Mouse (Mus musculus): ENCODE data around the gene Trim30c. TPM values are rescaled to one million over a fixed set of nuclear protein-coding genes. Genes with fewer than 3 reads are reported as not detected.
"Not testable (repeated sequence)": the region's sequence is repeated elsewhere in the genome, so short reads cannot be mapped to it uniquely, and the experiment has no call there.

Trim30c gene
- not detected in 2 replicates for polyA plus RNA-seq (2012; rRNA removed)

- DNase-seq (ENCODE audit: low read depth, low spot score) = no peak
- WGBS = 60% methylated on average over 1 of the region's 1 CpGs
Measured at GRCm38 (mm10) chr7:104400698-104401097, at the start of gene Trim30c. Gene Trim30c (minus strand): TSS chr7:104400837.

- no peak for DNase-seq (ENCODE audit: low read depth, low spot score)
- WGBS = 25% methylated on average over 2 of the region's 2 CpGs
Measured at GRCm38 (mm10) chr7:104445961-104446645, 45.5 kb upstream of the Trim30c start.

GRCm38 (mm10) chr7:104404460-104404950, 3.9 kb upstream of the Trim30c start:
- DNase-seq (ENCODE audit: low read depth, low spot score) = no peak
- WGBS = 93% methylated on average over 3 of the region's 3 CpGs

- DNase-seq (ENCODE audit: low read depth, low spot score) = no peak
Measured at GRCm38 (mm10) chr7:104401140-104401539, 503 bp upstream of the Trim30c start.

GRCm38 (mm10) chr7:104398492-104398891, 2.1 kb downstream of the Trim30c start:
- 67% methylated on average over 1 of the region's 1 CpGs for WGBS
- no peak for DNase-seq (ENCODE audit: low read depth, low spot score)

- no peak for DNase-seq (ENCODE audit: low read depth, low spot score)
- 61% methylated on average over 1 of the region's 1 CpGs for WGBS
Measured at GRCm38 (mm10) chr7:104369736-104370414, 30.8 kb downstream of the Trim30c start, which contains the start of gene Trim30b. Gene Trim30b (minus strand): TSS chr7:104369884.

- DNase-seq (ENCODE audit: low read depth, low spot score) = no peak
Measured at GRCm38 (mm10) chr7:104366339-104366738, 34.3 kb downstream of the Trim30c start.

GRCm38 (mm10) chr7:104353600-104353967, 47.1 kb downstream of the Trim30c start:
- DNase-seq (ENCODE audit: low read depth, low spot score) = no peak
- 67% methylated on average over 2 of the region's 2 CpGs for WGBS

- WGBS = 1% methylated on average over 14 of the region's 14 CpGs
- DNase-seq (ENCODE audit: low read depth, low spot score) = peak; percentile 78
Measured at GRCm38 (mm10) chr7:104352717-104353599, 47.7 kb downstream of the Trim30c start, which contains the start of gene Trim12c. Gene Trim12c (minus strand): TSS chr7:104353362.

GRCm38 (mm10) chr7:104348043-104348442, 52.6 kb downstream of the Trim30c start:
- 79% methylated on average over 4 of the region's 4 CpGs for WGBS
- not testable (repeated sequence) for DNase-seq (ENCODE audit: low read depth, low spot score)

GRCm38 (mm10) chr7:104340744-104341143, 59.9 kb downstream of the Trim30c start:
- not testable (repeated sequence) for DNase-seq (ENCODE audit: low read depth, low spot score)
- WGBS = 87% methylated on average over 4 of the region's 4 CpGs

- WGBS = 77% methylated on average over 3 of the region's 3 CpGs
- not testable (repeated sequence) for DNase-seq (ENCODE audit: low read depth, low spot score)
Measured at GRCm38 (mm10) chr7:104335547-104335946, 65.1 kb downstream of the Trim30c start.

Other genes starting within 250 kb of the Trim30c start
- not detected in 2 replicates for gene Olfm5, start 236.0 kb downstream of the Trim30c start, polyA plus RNA-seq (2012; rRNA removed)
- 0.02 TPM in 1 of 2 replicates, not detected in the other for gene Olfr648, start 217.4 kb downstream of the Trim30c start, polyA plus RNA-seq (2012; rRNA removed)
- gene Olfr649, start 204.9 kb downstream of the Trim30c start, polyA plus RNA-seq (2012; rRNA removed) = not detected in 2 replicates
- 0.79 and 1.1 TPM in 2 replicates for gene Trim6, start 182.0 kb downstream of the Trim30c start, polyA plus RNA-seq (2012; rRNA removed)
- gene Trim34a, start 156.4 kb downstream of the Trim30c start, polyA plus RNA-seq (2012; rRNA removed) = 3.8 and 5.5 TPM in 2 replicates
- 0.40 and 0.81 TPM in 2 replicates for gene Trim5, start 112.7 kb downstream of the Trim30c start, polyA plus RNA-seq (2012; rRNA removed)
- 5.3 and 8.3 TPM in 2 replicates for gene Trim12a, start 85.4 kb downstream of the Trim30c start, polyA plus RNA-seq (2012; rRNA removed)
- 2.5 and 3.6 TPM in 2 replicates for gene Trim34b, start 71.4 kb downstream of the Trim30c start, polyA plus RNA-seq (2012; rRNA removed)
- gene Trim12c, start 47.5 kb downstream of the Trim30c start, polyA plus RNA-seq (2012; rRNA removed) = 4.2 and 5.8 TPM in 2 replicates
- gene Trim30b, start 31.0 kb downstream of the Trim30c start, polyA plus RNA-seq (2012; rRNA removed) = 0.12 and 0.17 TPM in 2 replicates
- gene Trim30a, start 64.4 kb upstream of the Trim30c start, polyA plus RNA-seq (2012; rRNA removed) = 2.2 and 3.3 TPM in 2 replicates
- gene Trim30d, start 107.0 kb upstream of the Trim30c start, polyA plus RNA-seq (2012; rRNA removed) = 4.5 and 12.5 TPM in 2 replicates
- gene Olfr651, start 149.3 kb upstream of the Trim30c start, polyA plus RNA-seq (2012; rRNA removed) = not detected in 2 replicates
- not detected in 2 replicates for gene Olfr652, start 160.1 kb upstream of the Trim30c start, polyA plus RNA-seq (2012; rRNA removed)
- not detected in 2 replicates for gene Olfr653, start 176.5 kb upstream of the Trim30c start, polyA plus RNA-seq (2012; rRNA removed)
- gene Olfr654, start 186.2 kb upstream of the Trim30c start, polyA plus RNA-seq (2012; rRNA removed) = not detected in 2 replicates
- not detected in 2 replicates for gene Olfr655, start 200.9 kb upstream of the Trim30c start, polyA plus RNA-seq (2012; rRNA removed)
- gene Olfr656, start 213.1 kb upstream of the Trim30c start, polyA plus RNA-seq (2012; rRNA removed) = not detected in 2 replicates
- not detected in 2 replicates for gene Olfr657, start 224.0 kb upstream of the Trim30c start, polyA plus RNA-seq (2012; rRNA removed)
- not detected in 2 replicates for gene Olfr658, start 246.5 kb upstream of the Trim30c start, polyA plus RNA-seq (2012; rRNA removed)

All from large intestine, adult 2 months (tissue).